Mouse (Mus musculus) heart, embryonic 11.5 days (tissue): ENCODE data around the gene Mrgprx1. TPM values are rescaled to one million over a fixed set of nuclear protein-coding genes. Genes with fewer than 3 reads are reported as not detected.

Experiments used
- ATAC-seq: fragments of 200-750 bp; cut with Nextera tagmentation; replicated peaks from 2 replicates; pipeline ENCODE4 v1.8.0; 2017; ENCODE audit warnings: moderate library complexity; ENCODE audit not compliant: insufficient number of reproducible peaks, low FRiP score, low TSS enrichment
- H3K27ac ChIP-seq: fragments of 300-500 bp; sonication (generic); 2 replicates; pipeline ENCODE4 v1.5.1; 2014; ENCODE audit warnings: mild to moderate bottlenecking, low read depth, low read length
- H3K27me3 ChIP-seq: fragments of 300-500 bp; sonication (generic); 2 replicates; pipeline ENCODE4 v1.6.1; 2014; ENCODE audit warnings: mild to moderate bottlenecking, low read length, mixed read lengths; ENCODE audit not compliant: control insufficient read depth, insufficient read depth
- H3K36me3 ChIP-seq: fragments of 300-500 bp; sonication (generic); 2 replicates; pipeline ENCODE4 v1.6.1; 2014; ENCODE audit warnings: mild to moderate bottlenecking, low read length, moderate library complexity, mixed read lengths; ENCODE audit not compliant: control insufficient read depth, insufficient read depth
- H3K4me1 ChIP-seq: fragments of 300-500 bp; sonication (generic); 2 replicates; pipeline ENCODE4 v1.6.1; 2014; ENCODE audit warnings: low read length; ENCODE audit not compliant: control insufficient read depth, insufficient read depth
- H3K4me2 ChIP-seq: fragments of 300-500 bp; sonication (generic); 2 replicates; pipeline ENCODE4 v1.6.1; 2014; ENCODE audit warnings: mild to moderate bottlenecking, moderate library complexity
- H3K4me3 ChIP-seq: fragments of 300-500 bp; sonication (generic); 2 replicates; pipeline ENCODE4 v1.5.1; 2014; ENCODE audit warnings: low read depth, low read length
- H3K9ac ChIP-seq: fragments of 300-500 bp; sonication (generic); 2 replicates; pipeline ENCODE4 v1.6.1; 2014; ENCODE audit warnings: mild to moderate bottlenecking, low read depth, low read length, moderate library complexity
- H3K9me3 ChIP-seq: fragments of 300-500 bp; sonication (generic); replicated peaks from 2 replicates; pipeline ENCODE4 v1.6.1; 2016; ENCODE audit warnings: low read length; ENCODE audit not compliant: control insufficient read depth
- WGBS: fragments of 180-500 bp; shearing (Covaris S2); extraction: QIAGEN DNeasy Blood & Tissue Kit; methylation state at CpG from one replicate; pipeline ENCODE4 v1.1.7; 2014; ENCODE audit not compliant: insufficient replicate concordance; 5-methylcytosine and 5-hydroxymethylcytosine counted together
- polyA plus RNA-seq: library from polyadenylated mRNA; unstranded; fragments of >200 nt; fragmentation: Nextera tagmentation; extraction: Ambion mirVana; gene quantifications from 2 replicates; pipeline ENCODE4 v1.2.1, GENCODE M21; 2014

Gene Mrgprx1
- not detected in 2 replicates for polyA plus RNA-seq

DNA sequence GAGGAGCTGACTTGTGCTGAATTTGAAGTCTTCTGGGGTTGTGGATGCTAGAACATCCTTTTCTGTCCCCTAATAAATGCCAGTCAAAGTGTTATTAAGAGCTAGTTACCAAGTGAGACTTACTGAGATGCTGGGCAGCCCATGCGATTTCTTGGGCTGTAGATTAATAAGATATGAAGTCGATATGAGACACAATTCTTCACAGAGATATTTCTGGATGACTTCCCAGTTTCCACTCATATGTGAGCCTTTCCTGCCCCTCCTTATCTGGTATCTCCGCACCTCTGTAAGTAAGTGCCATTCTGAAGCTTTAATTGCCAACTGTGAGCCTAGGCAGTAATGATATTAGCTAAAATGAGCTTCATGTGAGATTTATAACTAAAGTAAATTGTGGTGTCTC lies at the start of gene Mrgprx1:
Mrgprx1 (minus strand) TSS at position 101 of the 400 bp plus-strand sequence.
- 62% methylated on average over 3 of the region's 3 CpGs for WGBS
- H3K27ac ChIP-seq: no peak within 1 kb of the TSS
- H3K4me1 ChIP-seq: no peaks in the 10 kb centered on the region
- H3K9ac ChIP-seq: no peak within 1 kb of the TSS
- no peak within 1 kb of the TSS for H3K4me2 ChIP-seq
- no peaks in the 10 kb centered on the region for H3K36me3 ChIP-seq
- no peaks in the 10 kb centered on the region for H3K9me3 ChIP-seq
- no peak for ATAC-seq
- no peak within 1 kb of the TSS for H3K4me3 ChIP-seq
- H3K27me3 ChIP-seq: no peaks in the 10 kb centered on the region

DNA sequence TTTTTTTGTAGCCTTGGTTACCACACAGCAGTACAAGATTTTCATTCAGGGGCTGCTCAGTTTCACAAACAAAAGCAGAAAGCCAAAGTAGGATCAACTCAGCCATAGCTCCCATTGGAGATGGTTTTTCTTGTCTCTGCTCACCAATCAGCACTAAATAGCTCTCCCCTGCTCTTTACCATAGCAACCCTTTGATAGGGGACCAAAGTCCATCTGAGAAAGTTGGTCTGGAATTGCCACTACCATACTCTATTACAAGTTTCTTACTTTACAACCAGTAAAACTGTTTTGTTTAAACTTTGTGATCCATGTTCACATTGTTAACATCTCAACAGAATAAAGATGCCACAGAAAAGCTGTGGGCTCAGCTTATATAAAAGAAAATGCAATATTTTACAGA lies 48.1 kb upstream of the Mrgprx1 start:
- Histone ChIP-seq H3K9ac (no peak overlapping the region), H3K4me2 (no peak overlapping the region), H3K9me3 (no peaks in the 10 kb centered on the region), H3K4me3 (no peak overlapping the region), H3K36me3 (no peaks in the 10 kb centered on the region), H3K27ac (no peak overlapping the region), H3K4me1 (no peaks in the 10 kb centered on the region), H3K27me3 (no peaks in the 10 kb centered on the region)
- ATAC-seq: no peak

DNA sequence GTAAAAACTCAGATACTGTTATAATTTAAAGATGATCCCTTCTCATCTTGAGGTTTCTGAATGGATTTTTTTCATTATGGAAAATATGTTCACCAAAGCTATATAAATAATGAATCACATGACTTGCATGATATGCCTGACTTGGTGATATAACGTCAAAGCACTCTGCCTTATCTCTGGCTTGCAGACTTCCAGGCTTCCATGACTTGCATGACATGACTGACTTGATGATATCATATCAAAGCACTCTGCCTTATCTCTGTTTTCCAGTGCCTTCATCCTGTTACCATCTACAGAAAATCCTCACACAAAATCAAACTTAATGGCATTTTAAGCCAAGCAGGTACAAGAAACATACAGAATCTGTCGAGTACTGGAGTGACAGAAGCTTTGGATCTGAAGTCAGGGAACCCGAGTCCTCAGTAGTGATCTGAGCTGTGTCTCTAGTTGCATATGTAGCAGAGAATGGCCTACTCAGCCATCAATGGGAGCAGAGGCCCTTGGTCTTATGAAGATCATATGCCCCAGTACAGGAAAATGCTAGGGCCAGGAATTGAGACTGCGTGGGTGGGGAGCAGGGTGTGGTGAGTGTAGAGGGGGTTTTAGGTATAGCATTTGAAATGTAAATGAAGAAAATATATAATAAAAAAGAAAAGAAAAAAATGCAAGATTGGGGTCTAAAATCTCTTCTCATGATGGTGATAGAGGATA lies 19.2 kb upstream of the Mrgprx1 start:
- Histone ChIP-seq H3K27me3 (no peaks in the 10 kb centered on the region), H3K36me3 (no peaks in the 10 kb centered on the region), H3K4me2 (no peak overlapping the region), H3K27ac (no peak overlapping the region), H3K4me1 (no peaks in the 10 kb centered on the region), H3K9ac (no peak overlapping the region), H3K9me3 (no peaks in the 10 kb centered on the region), H3K4me3 (no peak overlapping the region)
- no peak; the same call in 1 of the 2 replicates for ATAC-seq
- WGBS: 41% methylated on average over 4 of the region's 4 CpGs

DNA sequence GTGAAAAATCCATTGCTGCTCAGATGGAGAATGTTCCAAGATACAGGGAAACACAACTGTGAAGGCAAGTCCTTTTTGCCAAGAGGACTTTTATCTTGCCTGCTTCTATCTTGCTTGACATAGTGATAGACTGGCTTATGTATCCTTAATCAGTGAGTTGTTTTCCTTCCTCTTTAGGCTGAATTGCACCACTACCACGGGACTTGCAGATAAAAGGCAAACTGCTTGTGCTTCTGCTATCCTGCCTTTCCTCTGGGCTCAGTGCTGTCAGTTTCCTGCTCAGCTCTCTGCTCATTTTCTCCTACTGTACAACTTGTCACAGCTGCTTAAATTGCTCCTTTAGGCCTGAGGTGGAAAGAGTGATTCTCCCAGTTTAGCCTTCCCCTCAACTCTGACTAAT lies 16.6 kb upstream of the Mrgprx1 start:
- Histone ChIP-seq H3K9me3 (no peaks in the 10 kb centered on the region), H3K4me3 (no peak overlapping the region), H3K27ac (0 out of 2 replicates have a peak overlapping the region, but pooled peaks have one; percentile 37), H3K4me1 (no peaks in the 10 kb centered on the region), H3K9ac (no peak overlapping the region), H3K27me3 (no peaks in the 10 kb centered on the region), H3K36me3 (no peaks in the 10 kb centered on the region), H3K4me2 (no peak overlapping the region)
- WGBS: 15% methylated on average over 1 of the region's 1 CpGs
- peak; percentile 67 for ATAC-seq

DNA sequence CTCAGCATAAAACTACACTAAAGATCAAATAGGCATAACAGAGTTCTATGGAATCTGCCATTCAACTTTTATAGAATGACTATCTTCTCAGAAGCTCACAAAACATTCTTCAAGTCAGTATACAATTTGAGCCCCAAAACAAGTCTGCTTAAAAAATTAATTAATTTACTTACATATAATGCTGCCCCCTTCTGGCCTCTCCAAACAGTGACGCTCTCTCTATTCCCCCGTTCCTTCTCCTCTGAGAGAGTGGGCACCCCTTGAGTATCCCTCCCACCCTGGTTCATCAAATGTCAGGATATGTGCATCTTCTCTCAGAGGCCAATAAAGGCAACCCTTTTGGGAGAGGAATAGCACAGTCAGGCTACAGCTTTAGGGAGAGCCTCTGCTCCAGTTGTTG lies 9.5 kb downstream of the Mrgprx1 start:
- H3K9me3 ChIP-seq: no peaks in the 10 kb centered on the region

DNA sequence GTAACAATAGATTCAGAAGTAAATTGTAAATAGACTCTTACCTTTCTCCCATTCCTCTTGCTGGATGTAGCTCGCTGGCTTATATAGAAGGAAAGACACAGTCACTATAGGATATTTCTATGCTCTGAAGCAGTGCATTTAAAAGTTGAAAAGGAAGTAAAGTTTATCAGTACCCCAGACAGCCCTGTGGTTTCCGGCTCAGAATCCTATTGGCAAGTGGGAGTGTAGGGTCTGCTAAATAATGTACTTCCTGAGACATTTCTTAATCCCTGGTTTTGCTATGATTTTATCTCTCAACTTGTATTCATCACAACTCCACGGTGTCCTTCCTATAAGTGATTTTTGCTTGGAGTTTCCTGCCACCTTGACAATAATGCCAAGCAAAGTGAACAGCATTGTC lies 31.7 kb downstream of the Mrgprx1 start:
- Histone ChIP-seq H3K4me3 (no peak overlapping the region), H3K36me3 (no peaks in the 10 kb centered on the region), H3K4me1 (no peaks in the 10 kb centered on the region), H3K9ac (no peak overlapping the region), H3K27me3 (no peaks in the 10 kb centered on the region), H3K9me3 (no peaks in the 10 kb centered on the region), H3K4me2 (no peak overlapping the region), H3K27ac (no peak overlapping the region)
- no peak for ATAC-seq
- WGBS: 66% methylated on average over 3 of the region's 3 CpGs

More for the DNA sequence above, 9.5 kb downstream of the Mrgprx1 start:
- Histone ChIP-seq H3K4me1 (no peaks in the 10 kb centered on the region), H3K9ac (no peak overlapping the region), H3K27ac (no peak overlapping the region), H3K27me3 (no peaks in the 10 kb centered on the region), H3K36me3 (no peaks in the 10 kb centered on the region), H3K4me2 (no peak overlapping the region), H3K4me3 (no peak overlapping the region)
- ATAC-seq: no peak
- 47% methylated on average over 2 of the region's 2 CpGs for WGBS

DNA sequence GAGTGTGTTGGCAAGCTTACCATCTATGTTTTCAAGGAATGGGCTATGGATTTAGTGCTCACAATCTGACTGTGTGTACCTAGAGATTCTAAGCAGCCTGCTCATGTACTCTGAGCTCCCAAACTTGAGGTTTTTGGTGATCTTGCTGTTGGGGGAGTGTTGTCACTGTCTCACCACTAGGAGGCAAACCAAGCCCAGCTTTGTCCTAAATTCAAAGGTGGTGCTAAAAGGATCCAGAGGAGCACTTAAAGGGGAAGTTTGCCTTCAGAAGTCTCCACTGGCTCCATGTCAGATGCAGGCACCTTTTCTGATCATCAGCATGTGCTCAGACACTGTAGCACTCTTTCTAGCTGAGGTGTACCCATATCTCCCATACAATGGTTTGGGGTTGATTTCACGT lies 40.6 kb downstream of the Mrgprx1 start:
- ATAC-seq: no peak
- H3K9me3 ChIP-seq: no peaks in the 10 kb centered on the region
- H3K27me3 ChIP-seq: no peaks in the 10 kb centered on the region
- no peak overlapping the region for H3K4me2 ChIP-seq
- WGBS: 53% methylated on average over 1 of the region's 1 CpGs
- H3K4me3 ChIP-seq: no peak overlapping the region
- no peak overlapping the region for H3K27ac ChIP-seq
- no peaks in the 10 kb centered on the region for H3K4me1 ChIP-seq
- no peak overlapping the region for H3K9ac ChIP-seq
- no peaks in the 10 kb centered on the region for H3K36me3 ChIP-seq

DNA sequence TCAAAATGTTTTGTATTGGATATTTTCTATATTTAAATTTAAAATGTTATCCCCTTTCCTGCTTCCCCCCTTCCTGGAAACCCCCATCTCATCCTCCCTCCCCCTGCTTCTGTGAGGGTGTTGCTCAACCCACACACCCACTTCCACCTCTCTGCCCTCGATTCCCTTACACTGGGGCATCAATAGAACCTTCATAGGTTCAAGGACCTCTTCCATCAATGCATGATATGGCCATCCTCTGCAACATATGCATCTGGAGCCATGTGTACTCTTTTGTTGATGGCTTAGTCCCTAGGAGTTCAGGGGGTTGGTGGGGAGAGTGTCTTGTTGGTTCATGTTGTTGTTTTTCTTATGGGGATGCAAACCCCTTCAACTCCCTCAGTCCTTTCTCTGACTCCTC lies 45.4 kb downstream of the Mrgprx1 start, which contains the start of gene Mrgpra4:
Mrgpra4 (minus strand) TSS at position 101 of the 400 bp plus-strand sequence.
- no peak within 1 kb of the TSS for H3K4me3 ChIP-seq
- 68% methylated on average over 1 of the region's 1 CpGs for WGBS

More for the DNA sequence above, 45.4 kb downstream of the Mrgprx1 start, which contains the start of gene Mrgpra4:
- no peak within 1 kb of the TSS for H3K9ac ChIP-seq
- H3K9me3 ChIP-seq: no peaks in the 10 kb centered on the region
- no peak for ATAC-seq
- no peak within 1 kb of the TSS for H3K4me2 ChIP-seq
- H3K27ac ChIP-seq: no peak within 1 kb of the TSS
- no peaks in the 10 kb centered on the region for H3K4me1 ChIP-seq
- no peaks in the 10 kb centered on the region for H3K36me3 ChIP-seq
- no peaks in the 10 kb centered on the region for H3K27me3 ChIP-seq
